Mouse (Mus musculus): ENCODE measurements around the gene Cgref1. TPM values are rescaled to one million over a fixed set of nuclear protein-coding genes. Genes with fewer than 3 reads are reported as not detected.

The Cgref1 gene
- total RNA-seq, 2 experiments from 2014 or later = 0.60 to 0.64 TPM

DNA sequence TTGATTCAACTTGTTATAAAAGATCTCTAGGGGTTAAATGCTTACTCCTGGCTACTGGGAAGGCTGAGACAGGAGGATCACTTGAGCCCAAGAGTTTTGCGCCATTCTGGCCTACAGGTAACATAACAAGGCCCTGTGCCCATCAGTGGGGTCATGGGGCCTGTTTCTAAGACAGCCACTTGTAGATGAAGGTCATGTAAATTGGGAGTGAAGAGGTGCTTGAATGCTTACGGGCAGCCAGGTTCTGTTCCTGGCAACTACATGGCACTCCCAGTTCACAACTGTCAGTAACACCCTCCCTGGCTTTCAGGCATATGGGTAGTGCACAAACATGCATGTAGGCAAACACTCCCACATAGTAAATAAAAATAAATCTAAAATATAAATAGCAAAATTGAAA, 5.5 kb upstream of the Cgref1 start:
- intact Hi-C loops (cut with DNase I) = no loop called here
- no peak for DNase-seq

DNA sequence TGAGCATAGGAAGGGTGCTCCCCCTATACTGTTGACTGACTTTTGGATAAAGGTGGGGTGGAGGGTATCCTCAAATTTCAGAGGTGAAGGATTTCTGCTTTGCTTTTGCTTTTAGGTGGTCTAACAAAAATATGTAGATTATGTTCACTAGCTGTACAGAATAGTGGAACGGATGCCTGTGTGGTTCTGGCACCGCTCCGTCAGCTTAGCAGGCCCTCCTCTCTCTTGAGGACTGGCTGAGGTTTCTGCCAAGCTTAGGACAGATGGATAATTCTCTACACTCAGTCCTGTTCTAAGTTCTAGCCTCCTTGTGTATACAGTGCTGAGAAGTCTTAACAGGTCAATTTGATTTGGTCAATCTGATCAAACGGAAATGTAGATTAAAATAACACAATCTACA, 5.1 kb upstream of the Cgref1 start:
- intact Hi-C loops (cut with DNase I) = no loop called here
- DNase-seq = peak; percentile 45 to 51

DNA sequence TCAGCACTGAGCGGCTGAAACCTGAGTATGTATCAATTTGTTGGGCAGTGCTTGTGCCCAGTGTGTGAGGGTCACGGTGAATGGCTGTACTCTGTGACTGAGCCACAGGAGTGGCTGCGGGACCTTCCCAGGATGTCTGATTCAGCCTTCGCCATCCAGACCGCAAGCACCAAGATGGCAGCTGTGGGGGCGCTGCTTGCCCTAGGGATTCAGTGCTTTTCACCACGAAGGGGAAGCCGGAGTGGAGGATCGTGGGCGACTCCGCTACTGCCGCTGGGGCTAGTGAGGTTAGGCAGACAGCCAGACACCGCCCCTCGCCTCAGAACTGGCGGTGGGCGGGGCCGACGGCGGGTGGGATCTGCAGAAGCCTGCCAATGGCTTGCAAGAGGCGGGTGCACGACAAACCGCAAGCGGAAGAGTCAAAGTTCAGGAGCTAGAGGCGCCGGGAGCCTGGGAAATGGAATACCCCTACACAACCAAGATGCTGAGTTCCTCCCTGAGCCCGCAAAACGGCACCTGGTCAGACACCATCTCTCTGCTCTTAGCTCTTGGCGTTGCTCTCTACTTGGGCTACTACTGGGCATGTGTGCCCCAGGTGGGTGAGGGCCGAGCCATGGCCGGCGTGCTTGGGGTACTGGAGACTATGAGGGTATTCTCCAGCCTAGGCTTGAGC, 4.4 kb upstream of the Cgref1 start:
- intact Hi-C loops (cut with DNase I) = no loop called here
- DNase-seq = peak; percentile 94

- no peak for DNase-seq
- intact Hi-C loops (cut with DNase I) = no loop called here
Observed at GRCm38 (mm10) chr5:30948620-30949019, 3.2 kb upstream of the Cgref1 start.

DNA sequence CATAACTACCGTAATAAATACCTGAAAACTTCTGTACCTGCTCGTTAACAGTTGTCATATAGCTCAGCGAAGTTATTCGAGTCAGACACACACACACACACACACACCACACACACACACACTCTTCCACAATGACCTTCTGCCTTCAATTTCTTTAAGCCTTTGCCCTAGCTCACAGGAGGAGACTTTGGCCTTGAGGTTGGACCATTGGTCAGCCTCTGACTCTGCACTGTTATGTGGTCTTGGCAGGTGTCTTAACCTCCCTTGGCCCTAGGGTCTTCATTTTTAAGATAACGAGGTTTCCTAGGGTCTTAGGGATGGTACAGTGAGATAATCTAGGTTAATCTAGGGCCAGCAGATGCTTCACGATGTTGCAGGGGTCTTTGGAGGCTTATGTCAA, 1.0 kb downstream of the Cgref1 start:
- intact Hi-C loops (cut with DNase I) = no loop called here
- DNase-seq = no peak

DNA sequence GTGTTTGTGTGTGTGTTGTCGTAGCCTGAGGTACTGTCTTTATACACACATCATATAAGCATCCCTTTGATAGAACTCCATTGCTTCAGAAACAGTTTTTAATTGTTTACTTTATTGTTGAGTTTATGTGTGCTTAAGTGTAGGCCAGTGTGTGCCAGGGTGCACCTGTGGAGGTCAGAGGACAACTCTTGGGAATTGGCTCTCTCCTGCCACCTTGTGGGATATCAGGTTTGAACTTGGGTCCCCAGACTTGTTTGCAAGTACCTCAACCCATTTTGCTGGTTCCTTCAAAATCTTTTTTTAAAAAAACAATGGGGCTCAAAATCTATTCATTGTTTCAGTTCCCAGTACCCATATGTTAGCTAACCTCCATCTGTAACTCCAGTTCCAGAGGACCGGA, 2.4 kb downstream of the Cgref1 start:
- intact Hi-C loops (cut with DNase I) = no loop called here
- DNase-seq = no peak

GRCm38 (mm10) chr5:30934725-30935461, 10.5 kb downstream of the Cgref1 start:
- peak in 1 of 2 experiments; percentile 1 for DNase-seq
- intact Hi-C loops (cut with DNase I) = no loop called here

GRCm38 (mm10) chr5:30933705-30934104, 11.7 kb downstream of the Cgref1 start:
- DNase-seq = peak in 1 of 2 experiments; percentile 0
- intact Hi-C loops (cut with DNase I) = no loop called here

GRCm38 (mm10) chr5:30931378-30931777, 14.0 kb downstream of the Cgref1 start:
- intact Hi-C loops (cut with DNase I) = no loop called here

GRCm38 (mm10) chr5:30930846-30931245, 14.5 kb downstream of the Cgref1 start:
- DNase-seq = peak in 1 of 2 experiments; percentile 8
- intact Hi-C loops (cut with DNase I) = loop anchor here (1.0 kb wide), 2 partner anchors 67 to 73 kb away; no protein-coding TSS in a partner anchor

More at GRCm38 (mm10) chr5:30931378-30931777, 14.0 kb downstream of the Cgref1 start:
- DNase-seq = peak in 1 of 2 experiments; percentile 28

DNA sequence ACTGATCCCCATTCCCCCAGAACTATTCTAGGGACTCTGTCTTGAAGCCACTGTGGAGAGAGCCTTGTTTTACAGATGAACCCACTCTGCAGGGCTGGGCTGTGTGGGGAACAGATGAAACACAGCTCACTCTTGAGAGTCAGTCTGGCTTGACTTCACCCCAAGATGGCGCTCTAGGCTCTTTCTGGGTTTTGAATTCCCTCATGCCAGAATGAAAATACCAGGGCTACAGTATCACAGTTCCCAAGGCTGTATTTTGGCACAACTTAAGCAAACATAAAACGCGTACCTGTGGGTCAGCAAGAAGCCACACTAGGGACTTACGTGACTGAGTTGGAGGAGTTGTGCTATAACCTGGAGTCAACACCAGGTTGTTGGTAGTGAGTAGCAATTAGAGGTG, 15.3 kb downstream of the Cgref1 start:
- intact Hi-C loops (cut with DNase I) = loop anchor here (1.0 kb wide), 2 partner anchors 68 to 74 kb away; no protein-coding TSS in a partner anchor
- peak; percentile 87 to 93 for DNase-seq

GRCm38 (mm10) chr5:30927945-30928529, 17.4 kb downstream of the Cgref1 start:
- intact Hi-C loops (cut with DNase I) = no loop called here
- DNase-seq = no peak

GRCm38 (mm10) chr5:30926073-30926472, 19.3 kb downstream of the Cgref1 start:
- intact Hi-C loops (cut with DNase I) = no loop called here
- DNase-seq = no peak

- intact Hi-C loops (cut with DNase I) = no loop called here
- no peak for DNase-seq
Observed at GRCm38 (mm10) chr5:30925217-30925616, 20.2 kb downstream of the Cgref1 start.

DNA sequence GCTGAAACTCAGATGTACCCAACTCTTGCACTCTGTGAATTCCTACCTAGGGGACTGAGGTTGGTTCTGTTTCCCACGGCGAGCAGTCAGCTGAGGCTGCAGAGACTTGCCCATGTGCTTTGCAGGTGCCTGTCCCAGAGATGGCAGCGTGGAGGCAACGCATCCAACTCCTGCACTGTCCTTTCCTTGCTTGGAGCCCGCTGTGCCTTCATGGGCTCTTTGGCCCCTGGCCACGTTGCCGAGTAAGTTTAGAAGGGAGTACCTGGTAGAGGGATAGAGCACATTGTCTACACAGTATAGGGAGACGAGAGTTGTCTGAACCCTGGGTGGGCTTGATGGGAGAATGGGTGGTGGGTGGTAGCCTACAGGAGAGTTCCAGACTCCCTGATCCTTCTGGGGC, 20.8 kb downstream of the Cgref1 start:
- no peak for DNase-seq
- intact Hi-C loops (cut with DNase I) = no loop called here

GRCm38 (mm10) chr5:30923119-30923518, 22.3 kb downstream of the Cgref1 start:
- intact Hi-C loops (cut with DNase I) = no loop called here
- DNase-seq = no peak

GRCm38 (mm10) chr5:30922581-30923041, 22.8 kb downstream of the Cgref1 start:
- intact Hi-C loops (cut with DNase I) = no loop called here
- DNase-seq = no peak

DNA sequence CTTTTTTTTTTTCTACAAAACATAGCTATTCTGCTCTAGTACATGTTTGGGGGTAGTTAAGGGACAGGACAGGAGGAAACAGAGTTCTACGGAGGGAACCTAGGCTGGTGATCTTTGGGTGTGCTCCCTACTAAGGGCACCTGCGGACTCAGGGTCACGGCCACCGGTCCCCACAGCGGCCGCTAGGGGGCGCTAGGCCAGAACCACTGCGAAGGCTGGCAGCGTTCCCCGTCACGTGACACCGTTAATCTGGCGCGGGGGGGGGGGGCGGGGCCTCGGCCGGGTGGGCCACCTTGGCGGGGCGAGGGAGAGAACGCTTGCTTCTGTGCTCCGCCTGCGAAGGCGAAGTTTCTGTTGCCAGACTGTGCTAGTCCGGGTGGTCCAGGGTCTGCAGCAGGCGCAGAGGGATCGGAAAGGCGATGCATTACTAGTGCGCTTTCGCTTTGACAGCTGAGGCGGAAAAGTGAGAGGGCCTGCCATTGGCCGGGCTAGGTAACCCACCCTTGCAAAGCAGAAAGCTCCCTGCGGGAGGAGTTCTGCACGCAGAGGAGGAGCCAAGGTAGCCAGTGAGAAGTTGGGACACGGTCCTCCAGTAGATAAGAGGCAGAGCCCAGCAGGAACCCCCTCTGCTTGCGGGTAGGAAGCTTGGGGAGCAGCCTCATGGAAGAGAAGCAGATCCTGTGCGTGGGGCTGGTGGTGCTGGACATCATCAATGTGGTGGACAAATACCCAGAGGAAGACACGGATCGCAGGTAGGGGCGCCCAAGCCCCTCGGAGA, 23.9 kb downstream of the Cgref1 start, which contains the start of gene Khk:
Gene Khk (plus strand): TSS at position 176 of the 778 bp plus-strand sequence.
- intact Hi-C loops (cut with DNase I) = loop anchor here (2.0 kb wide), 1 partner anchor 115 kb away; no protein-coding TSS in a partner anchor
- DNase-seq = peak; percentile 91 to 96

GRCm38 (mm10) chr5:30920621-30921020, 24.8 kb downstream of the Cgref1 start:
- intact Hi-C loops (cut with DNase I) = loop anchor here (2.0 kb wide), 1 partner anchor 114 kb away; no protein-coding TSS in a partner anchor

More at GRCm38 (mm10) chr5:30920621-30921020, 24.8 kb downstream of the Cgref1 start:
- peak in 1 of 2 experiments; percentile 32 for DNase-seq
